Mouse (Mus musculus) left cerebral cortex, adult 2 months (tissue): ENCODE measurements around the gene Amotl1. TPM values are rescaled to one million over a fixed set of nuclear protein-coding genes. Genes with fewer than 3 reads are reported as not detected.
A peak's percentile ranks its signal among the peaks of the same experiment; 100 is the strongest.

ENCODE experiments used
- DNase-seq, 2 experiments: peaks; one replicate each; pipeline ENCODE4 v3.0.0; 2021 to 2022; ENCODE audit warnings: low spot score in 2 of 2, mixed read lengths in 1 of 2; ENCODE audit errors: extremely low spot score in 1 of 2
- H3K27ac ChIP-seq: fragments of 200-600 bp; 2 replicates; pipeline ENCODE4 v1.8.1; 2022
- H3K4me3 ChIP-seq: fragments of 200-600 bp; 2 replicates; pipeline ENCODE4 v1.8.1; 2022
- CTCF ChIP-seq: fragments of 200-600 bp; IDR thresholded peaks from 2 replicates; pipeline ENCODE4 v1.8.1; 2022; ENCODE audit warnings: antibody characterized with exemption, mild to moderate bottlenecking, moderate library complexity
- intact Hi-C: fragments of 180-260 bp; cut with DNase I; formaldehyde crosslinking; loops from one replicate; pipeline ENCODE4 v1.15.1; 2025
- total RNA-seq, 2 experiments: library from RNA; stranded (reverse); gene quantifications; 2 replicates each; pipeline ENCODE4 v1.2.3; 2021

The Amotl1 gene
- total RNA-seq, 2 experiments from 2014 or later, result 17.6 to 18.8 TPM

DNA sequence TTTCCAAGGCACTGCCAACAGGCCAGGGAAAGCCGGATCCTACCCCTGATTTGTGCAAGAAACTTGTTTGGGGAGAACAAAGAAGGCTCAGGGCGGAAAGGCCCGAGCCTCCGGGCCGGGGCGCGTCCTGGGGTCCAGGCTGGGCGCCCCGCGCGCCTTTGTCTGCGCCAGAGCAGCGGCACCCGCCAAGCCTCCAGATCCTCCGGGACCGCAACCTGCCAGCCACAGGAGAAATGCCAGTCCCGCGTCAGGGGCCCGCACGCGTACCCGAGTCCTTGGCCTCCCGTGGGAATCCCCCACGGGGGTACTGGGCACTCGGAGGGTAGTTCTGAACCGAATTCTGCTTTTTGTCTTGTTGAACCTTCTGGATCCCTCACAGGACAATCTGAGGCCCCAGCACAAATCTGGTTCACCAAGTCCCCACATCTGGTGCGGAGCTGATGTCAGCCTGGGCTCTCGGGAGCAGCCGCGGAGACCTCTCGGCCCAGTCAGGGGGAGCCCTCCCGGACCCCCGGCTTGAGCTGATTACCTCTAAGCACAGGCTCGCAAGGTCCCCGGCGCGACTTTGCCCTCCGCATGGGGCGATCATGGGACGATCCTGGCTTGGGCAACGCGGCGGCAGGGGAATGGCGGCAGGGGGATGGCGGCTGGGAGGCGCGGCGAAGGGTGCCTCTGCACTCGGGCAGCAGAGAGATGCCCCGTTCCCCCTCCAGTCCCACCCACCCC lies 30.5 kb downstream of the Amotl1 start:
- Histone ChIP-seq H3K27ac (peak overlapping the region; percentile 88), H3K4me3 (peak overlapping the region; percentile 63)
- intact Hi-C loops, result no loop called here
- TF ChIP-seq CTCF, result no peak
- peak; percentile 33 to 35 for DNase-seq

GRCm38 (mm10) chr9:14613308-14614204 lies 31.3 kb downstream of the Amotl1 start:
- H3K27ac ChIP-seq, result peak overlapping the region; percentile 88
- TF ChIP-seq CTCF, result no peak
- intact Hi-C loops, result no loop called here
- DNase-seq, result no peak
- peak overlapping the region; percentile 63 for H3K4me3 ChIP-seq

DNA sequence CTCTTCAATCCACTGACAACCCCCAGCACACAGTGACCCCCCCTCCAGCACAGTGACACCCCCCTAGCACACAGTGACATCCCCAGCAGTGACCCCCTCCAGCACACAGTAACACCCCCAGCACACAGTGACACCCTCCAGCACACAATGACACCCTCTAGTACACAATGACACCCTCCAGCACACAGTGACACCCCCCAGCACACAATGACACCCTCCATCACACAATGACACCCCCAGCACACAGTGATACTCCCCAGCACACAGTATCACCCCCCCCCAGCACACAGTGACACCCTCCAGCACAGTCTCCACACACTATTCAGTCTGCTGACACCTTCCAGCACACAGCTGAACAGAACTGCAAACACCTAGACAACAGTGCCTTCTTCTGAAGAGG lies 32.3 kb downstream of the Amotl1 start:
- H3K4me3 ChIP-seq, result no peak overlapping the region
- H3K27ac ChIP-seq, result no peak overlapping the region
- TF ChIP-seq CTCF, result no peak
- DNase-seq, result no peak
- intact Hi-C loops, result no loop called here

- no peak overlapping the region for H3K27ac ChIP-seq
- intact Hi-C loops, result no loop called here
- DNase-seq, result no peak
- H3K4me3 ChIP-seq, result no peak overlapping the region
- no peak for TF ChIP-seq CTCF
Measured at GRCm38 (mm10) chr9:14608521-14608920, 36.3 kb downstream of the Amotl1 start.

DNA sequence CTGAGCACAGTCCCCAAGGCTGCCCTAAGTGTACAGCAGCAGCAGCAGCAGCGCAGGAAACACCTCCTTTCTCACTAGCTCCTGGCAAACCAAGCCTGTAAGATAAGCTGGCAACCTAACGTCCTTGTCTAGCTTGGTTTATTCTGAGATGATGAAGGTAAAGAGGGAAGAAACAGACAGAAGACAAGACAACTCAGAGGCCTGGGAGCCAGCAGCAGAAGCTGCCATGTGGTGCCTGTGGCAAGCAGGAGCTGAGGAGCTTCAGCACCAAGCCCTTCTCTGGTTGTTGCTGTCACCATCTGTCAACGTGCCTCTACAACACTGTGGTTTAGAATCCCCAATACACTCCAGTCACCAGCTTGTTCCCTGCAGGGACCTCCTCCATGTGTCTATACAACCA lies 37.4 kb downstream of the Amotl1 start:
- no peak for DNase-seq
- H3K27ac ChIP-seq, result no peak overlapping the region
- TF ChIP-seq CTCF, result no peak
- intact Hi-C loops, result no loop called here
- no peak overlapping the region for H3K4me3 ChIP-seq

DNA sequence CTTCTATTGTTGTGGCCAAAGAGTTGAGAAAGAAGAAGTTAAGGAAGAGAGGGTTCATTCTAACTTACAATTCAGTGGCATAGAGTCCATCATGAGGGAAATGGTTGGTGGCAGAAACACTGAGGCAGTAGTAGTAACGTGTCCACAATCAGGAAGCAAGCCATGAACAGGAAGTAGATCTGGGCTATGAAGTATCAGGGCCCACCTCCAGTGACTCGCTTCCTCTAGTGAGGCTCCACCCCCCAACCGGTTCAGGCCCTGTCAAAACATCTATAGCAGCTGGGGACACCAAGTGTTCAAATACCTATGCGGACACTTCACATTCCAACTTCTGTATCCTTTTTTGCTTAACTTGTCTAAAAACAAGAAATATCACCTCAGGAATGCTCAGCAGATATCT lies 38.9 kb downstream of the Amotl1 start:
- intact Hi-C loops, result no loop called here
- DNase-seq, result no peak

GRCm38 (mm10) chr9:14604363-14604762 lies 40.5 kb downstream of the Amotl1 start:
- intact Hi-C loops, result no loop called here
- no peak for TF ChIP-seq CTCF
- no peak for DNase-seq
- no peak overlapping the region for H3K27ac ChIP-seq
- H3K4me3 ChIP-seq, result no peak overlapping the region

More for the DNA sequence above, 38.9 kb downstream of the Amotl1 start:
- Histone ChIP-seq H3K27ac (no peak overlapping the region), H3K4me3 (no peak overlapping the region)
- no peak for TF ChIP-seq CTCF

GRCm38 (mm10) chr9:14603475-14603874 lies 41.4 kb downstream of the Amotl1 start:
- intact Hi-C loops, result no loop called here
- peak; percentile 10 for TF ChIP-seq CTCF
- Histone ChIP-seq H3K27ac (no peak overlapping the region), H3K4me3 (no peak overlapping the region)
- DNase-seq, result no peak

DNA sequence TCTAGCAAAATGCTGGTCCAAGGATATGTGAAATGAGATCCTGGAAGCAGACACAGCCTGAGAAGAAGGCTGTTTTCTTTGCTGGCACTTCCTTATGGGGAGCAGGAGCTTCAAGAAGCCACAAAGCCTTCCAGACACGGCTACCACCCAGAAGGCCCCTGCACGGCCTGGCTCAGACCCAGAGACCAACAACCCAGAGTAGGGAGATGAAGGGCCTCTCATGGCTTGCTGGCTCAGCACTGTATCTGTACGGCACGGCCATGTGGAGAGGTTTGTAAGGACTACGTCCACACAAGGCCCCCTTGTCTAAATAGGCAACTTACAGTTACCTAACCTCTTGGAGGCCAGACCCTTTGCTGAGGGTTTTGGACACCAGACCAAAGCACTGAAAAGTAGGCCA lies 45.1 kb downstream of the Amotl1 start:
- intact Hi-C loops, result loop anchor here (5.0 kb wide), 1 partner anchor 98 kb away; no protein-coding TSS in a partner anchor
- DNase-seq, result no peak
- Histone ChIP-seq H3K4me3 (no peak overlapping the region), H3K27ac (no peak overlapping the region)
- TF ChIP-seq CTCF, result no peak

DNA sequence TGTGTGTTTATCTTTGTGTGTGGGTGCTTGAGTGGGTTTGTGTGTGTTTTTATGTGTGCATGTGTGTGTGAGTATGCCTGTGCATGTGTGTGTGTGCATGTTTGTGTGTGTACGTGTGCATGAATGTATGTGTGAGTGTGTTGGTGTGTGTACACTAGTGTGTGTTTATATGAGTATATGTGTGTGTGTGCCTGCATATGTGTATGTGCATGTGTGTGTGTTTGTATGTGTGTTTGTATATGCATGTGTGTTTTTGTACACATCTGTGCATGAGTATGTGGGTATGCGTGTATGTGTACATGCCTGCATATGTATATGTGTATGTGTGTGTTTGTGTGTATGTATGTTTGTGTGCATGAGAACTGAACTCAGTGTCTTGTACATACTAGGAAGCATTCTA lies 46.7 kb downstream of the Amotl1 start:
- Histone ChIP-seq H3K4me3 (no peak overlapping the region), H3K27ac (no peak overlapping the region)
- DNase-seq, result no peak
- intact Hi-C loops, result loop anchor here (5.0 kb wide), 1 partner anchor 99 kb away; no protein-coding TSS in a partner anchor
- TF ChIP-seq CTCF, result no peak

GRCm38 (mm10) chr9:14597429-14597828 lies 47.4 kb downstream of the Amotl1 start:
- no peak overlapping the region for H3K27ac ChIP-seq
- H3K4me3 ChIP-seq, result no peak overlapping the region
- DNase-seq, result no peak
- intact Hi-C loops, result loop anchor here (5.0 kb wide), 1 partner anchor 100 kb away; no protein-coding TSS in a partner anchor
- TF ChIP-seq CTCF, result no peak

DNA sequence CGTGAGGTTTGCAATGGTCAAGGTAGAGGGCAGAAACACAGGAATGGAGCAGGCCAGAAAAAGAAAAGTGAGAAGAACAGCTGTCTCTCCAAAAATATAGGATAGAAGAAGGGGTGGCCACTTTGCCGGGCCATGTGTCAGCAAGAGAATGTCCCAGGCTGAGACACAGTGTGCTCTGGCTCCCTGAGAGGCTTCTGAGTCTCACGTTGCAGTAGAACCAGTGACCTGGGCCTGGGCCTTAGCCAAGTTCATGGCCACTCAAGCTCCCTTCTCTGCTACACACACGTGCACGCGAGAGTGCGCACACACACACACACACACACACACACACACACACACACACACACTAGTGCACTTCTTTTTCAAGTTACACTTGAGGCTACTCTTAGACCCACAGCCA lies 48.0 kb downstream of the Amotl1 start:
- intact Hi-C loops, result loop anchor here (5.0 kb wide), 1 partner anchor 100 kb away; no protein-coding TSS in a partner anchor
- Histone ChIP-seq H3K4me3 (no peak overlapping the region), H3K27ac (no peak overlapping the region)
- no peak for DNase-seq
- TF ChIP-seq CTCF, result no peak
